Mouse (Mus musculus) inflammation-experienced regulatory T-cells, adult 6 months (primary cell): ENCODE results near the gene Tnfrsf14. TPM values are rescaled to one million over a fixed set of nuclear protein-coding genes. Genes with fewer than 3 reads are reported as not detected.

Source experiments
- polyA plus RNA-seq, 3 experiments: library from polyadenylated mRNA; unstranded; fragments of 100-300 nt; shearing (Covaris generic); gene quantifications; one replicate each; pipeline ENCODE4 v1.2.1; 2017

Gene Tnfrsf14
- polyA plus RNA-seq, 3 experiments from 2014 or later = 10.2 to 157 (median 117) TPM

Other genes starting within 250 kb of the Tnfrsf14 start
- gene Ttc34, start 91.1 kb downstream of the Tnfrsf14 start, polyA plus RNA-seq = not detected
- not detected for gene Mmel1, start 59.0 kb downstream of the Tnfrsf14 start, polyA plus RNA-seq
- gene Fam213b, start 29.4 kb downstream of the Tnfrsf14 start, polyA plus RNA-seq = 10 to 100 TPM in 2 of 3 experiments, 1 to 10 TPM in 1; 2.8 to 17.4 (median 15.1) TPM
- 1 to 10 TPM in 2 of 3 experiments, not detected in 1; 1.2 to 1.3 TPM for gene Hes5, start 32.4 kb upstream of the Tnfrsf14 start, polyA plus RNA-seq
- gene Pank4, start 35.6 kb upstream of the Tnfrsf14 start, polyA plus RNA-seq = 10 to 100 TPM; 22.1 to 59.6 (median 49.1) TPM
- gene Plch2, start 128.2 kb upstream of the Tnfrsf14 start, polyA plus RNA-seq = not detected
- 1 to 10 TPM; 5.8 to 8.7 (median 7.2) TPM for gene Pex10, start 138.5 kb upstream of the Tnfrsf14 start, polyA plus RNA-seq
- 100 to 1,000 TPM; 101 to 140 (median 102) TPM for gene Rer1, start 157.8 kb upstream of the Tnfrsf14 start, polyA plus RNA-seq
- 1 to 10 TPM in 2 of 3 experiments, under 1 TPM in 1; 0.79 to 2.1 (median 1.7) TPM for gene Morn1, start 158.0 kb upstream of the Tnfrsf14 start, polyA plus RNA-seq